Mouse (Mus musculus) left cerebral cortex, adult 11 months (tissue): Measurements from ENCODE around the gene Cnksr1.

ENCODE experiments used
- DNase-seq: peaks from one replicate; pipeline ENCODE4 v3.0.0; 2022; ENCODE audit warnings: low spot score

Gene Cnksr1

GRCm38 (mm10) chr4:134252911-134253721 is 14.9 kb upstream of the Cnksr1 start:
- no peak for DNase-seq

- no peak for DNase-seq
These were observed 14.1 kb upstream of the Cnksr1 start for GRCm38 (mm10) chr4:134252131-134252910.

GRCm38 (mm10) chr4:134251241-134252130 is 13.3 kb upstream of the Cnksr1 start:
- no peak for DNase-seq

GRCm38 (mm10) chr4:134250930-134251240 is 12.7 kb upstream of the Cnksr1 start:
- DNase-seq = no peak

GRCm38 (mm10) chr4:134250116-134250929 is 12.1 kb upstream of the Cnksr1 start:
- DNase-seq = no peak

- DNase-seq = no peak
These were observed 11.5 kb upstream of the Cnksr1 start for GRCm38 (mm10) chr4:134249651-134250050.

GRCm38 (mm10) chr4:134246719-134247258 is 8.6 kb upstream of the Cnksr1 start, which contains the start of gene Gm30191:
Gm30191 (plus strand) TSS chr4:134246935.
- no peak for DNase-seq

GRCm38 (mm10) chr4:134246256-134246655 is 8.1 kb upstream of the Cnksr1 start:
- no peak for DNase-seq

- DNase-seq = peak; percentile 90
These were observed 7.1 kb upstream of the Cnksr1 start, which contains the start of gene Zfp593 for GRCm38 (mm10) chr4:134245148-134245843. Zfp593 (minus strand) TSS chr4:134245592.

- DNase-seq = no peak
These were observed 5.5 kb upstream of the Cnksr1 start, which contains the start of gene E130218I03Rik for GRCm38 (mm10) chr4:134243516-134244250. E130218I03Rik (plus strand) TSS chr4:134243662.

GRCm38 (mm10) chr4:134238686-134239085 is 487 bp upstream of the Cnksr1 start:
- no peak for DNase-seq

- DNase-seq = no peak
These were observed 469 bp downstream of the Cnksr1 start for GRCm38 (mm10) chr4:134237582-134238278.

GRCm38 (mm10) chr4:134234876-134235275 is 3.3 kb downstream of the Cnksr1 start:
- no peak for DNase-seq

- no peak for DNase-seq
These were observed 7.8 kb downstream of the Cnksr1 start for GRCm38 (mm10) chr4:134230431-134230830.

GRCm38 (mm10) chr4:134227194-134227593 is 11.0 kb downstream of the Cnksr1 start, which contains the start of gene Catsper4:
Catsper4 (minus strand) TSS chr4:134227383.
- no peak for DNase-seq

- no peak for DNase-seq
These were observed 15.2 kb downstream of the Cnksr1 start for GRCm38 (mm10) chr4:134222793-134223600.

- no peak for DNase-seq
These were observed 31.6 kb downstream of the Cnksr1 start for GRCm38 (mm10) chr4:134206488-134207053.
